Comparison of ENCODE assay signal across 11 mouse cellular contexts in the genomic region with DNA sequence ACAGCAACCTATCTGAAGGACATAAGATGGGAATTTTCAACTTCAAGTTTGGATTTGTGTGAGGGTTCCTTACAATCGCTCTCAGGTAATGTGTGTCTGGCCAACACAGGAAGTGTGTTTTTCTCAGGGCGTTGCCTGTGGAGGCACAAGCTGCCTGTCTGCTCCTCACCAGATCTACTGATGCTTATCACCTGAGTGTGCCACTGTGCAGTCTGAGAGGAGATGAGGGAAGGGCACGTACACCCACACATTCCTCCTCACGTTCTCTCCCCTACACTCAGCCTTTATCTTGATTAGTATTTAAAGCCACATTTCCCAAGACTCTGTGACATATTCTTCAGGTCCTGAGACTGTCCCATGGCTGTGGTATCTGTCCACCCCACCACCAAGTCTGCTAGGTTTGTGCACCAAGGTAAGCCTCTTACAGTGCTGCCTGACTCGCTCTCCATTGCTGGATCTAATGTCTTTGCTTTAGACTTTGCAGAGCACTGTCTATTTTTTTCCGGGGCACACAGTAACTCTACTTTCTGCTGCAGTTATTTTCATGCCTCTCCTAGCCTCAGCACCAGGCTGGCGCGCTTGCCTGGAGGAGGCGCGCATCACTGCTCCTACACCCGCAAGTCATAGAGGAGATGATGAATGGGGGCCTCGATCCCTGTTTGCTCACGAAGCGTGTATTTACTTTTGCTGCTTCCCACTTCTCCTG. TPM values are rescaled to one million over a fixed set of nuclear protein-coding genes. Genes with fewer than 3 reads are reported as not detected.
DNase-seq lines count a peak whose midpoint lies in the region; ATAC-seq lines count a peak whose summit lies in the region.
"Had no signal": no experiment of that assay in that cellular context is flagged by ENCODE, and none has a peak within 500 bp of the region (broad histone marks: within the 10 kb centered on the region; RNA-seq: fewer than 3 reads in every experiment).

No protein-coding gene starts in this region.

- no peak for DNase-seq in heart, postnatal 25 days (ENCODE audit: low spot score)
- peak; percentile 13 for DNase-seq in thymus, postnatal 25 days
- DNase-seq in thymus, postnatal 10 days (ENCODE audit: low spot score in 2 of 2) = no peak
- DNase-seq in liver, embryonic 11.5 days (ENCODE audit: low spot score) = no peak
- peak; percentile 16 for DNase-seq in thymus, postnatal 4 days
- DNase-seq in cerebellum, adult 11 months = no peak
- no peak for DNase-seq in adrenal gland, postnatal 14 days
- DNase-seq: retina, postnatal 1 day had no signal

- H3K4me2 ChIP-seq in heart, embryonic 14.5 days (ENCODE audit: low read length) = peak overlapping the region; percentile 9; the same call in 1 of the 2 replicates
- no peak overlapping the region for H3K4me2 ChIP-seq in liver, embryonic 11.5 days

- no peaks in the 10 kb centered on the region for H3K36me3 ChIP-seq in heart, embryonic 14.5 days (ENCODE audit: control insufficient read depth, insufficient read depth, low read length)
- no peaks in the 10 kb centered on the region for H3K36me3 ChIP-seq in liver, embryonic 11.5 days (ENCODE audit: control insufficient read depth, insufficient read depth, low read length)
- H3K36me3 ChIP-seq: hindbrain, embryonic 10.5 days had no signal

- H3K27me3 ChIP-seq in heart, embryonic 14.5 days (ENCODE audit: control insufficient read depth, insufficient read depth, low read length) = no peaks in the 10 kb centered on the region
- no peaks in the 10 kb centered on the region; the same call in 1 of the 2 replicates for H3K27me3 ChIP-seq in liver, embryonic 11.5 days (replicated peaks; ENCODE audit: control insufficient read depth, insufficient read depth, low read length)

- intact Hi-C loops in heart, postnatal 25 days (cut with DNase I) = no loop called here

- no peak overlapping the region for H3K9ac ChIP-seq in heart, embryonic 14.5 days (ENCODE audit: low read length)
- H3K9ac ChIP-seq in liver, embryonic 11.5 days (ENCODE audit: low read depth, low read length) = no peak overlapping the region

- ATAC-seq in heart, embryonic 14.5 days (ENCODE audit: insufficient number of reproducible peaks, insufficient read depth, low FRiP score, low read depth) = no peak
- 0 out of 2 replicates have a peak, but pooled peaks have one; percentile 41 for ATAC-seq in liver, embryonic 11.5 days (replicated peaks; ENCODE audit: low FRiP score)
- ATAC-seq: midbrain, embryonic 16.5 days had no signal

- 58% methylated on average over 14 of the region's 14 CpGs for WGBS in heart, embryonic 14.5 days
- 63% methylated on average over 14 of the region's 14 CpGs for WGBS in liver, embryonic 11.5 days

- H3K4me1 ChIP-seq in heart, embryonic 14.5 days (ENCODE audit: control insufficient read depth in 2 of 2, insufficient read depth in 2 of 2, low read length in 2 of 2) = peaks cover 7 to 8% of the 10 kb centered on the region in 2 experiments; a peak in 3 of 4 replicates
- H3K4me1 ChIP-seq in liver, embryonic 11.5 days (replicated peaks; ENCODE audit: control insufficient read depth, insufficient read depth, low read length) = no peaks in the 10 kb centered on the region; the same call in 1 of the 2 replicates

- H3K4me3 ChIP-seq in heart, embryonic 14.5 days (ENCODE audit: control insufficient read depth in 1 of 2, insufficient read depth in 1 of 2, low read depth in 1 of 2, low read length in 2 of 2) = no peak overlapping the region
- H3K4me3 ChIP-seq in liver, embryonic 11.5 days (ENCODE audit: low read depth, low read length) = no peak overlapping the region
- H3K4me3 ChIP-seq: hindbrain, embryonic 10.5 days had no signal

- no peaks in the 10 kb centered on the region for H3K9me3 ChIP-seq in heart, embryonic 14.5 days (ENCODE audit: control insufficient read depth, low read length)
- H3K9me3 ChIP-seq in liver, embryonic 11.5 days (ENCODE audit: control insufficient read depth, low read length) = no peaks in the 10 kb centered on the region
- H3K9me3 ChIP-seq: hindbrain, embryonic 10.5 days had no signal

- 0 out of 4 replicates have a peak overlapping the region, but pooled peaks of 1 of the 2 experiments have one; percentile 3 for H3K27ac ChIP-seq in heart, embryonic 14.5 days (replicated peaks in 1 of 2; ENCODE audit: control insufficient read depth in 1 of 2, insufficient read depth in 1 of 2, low read depth in 2 of 2, low read length in 2 of 2)
- no peak overlapping the region; the same call in 1 of the 2 replicates for H3K27ac ChIP-seq in liver, embryonic 11.5 days (ENCODE audit: low read depth, low read length)
- H3K27ac ChIP-seq: hindbrain, embryonic 10.5 days had no signal

RNA-seq across cellular contexts. Expression of a gene that starts 24.9 kb away (rescaled TPM):
- 32.7 and 39.7 TPM in 2 replicates for polyA plus RNA-seq in heart, embryonic 14.5 days (2014; fragmentation: Nextera tagmentation; extraction: Ambion mirVana)
- 10 to 100 TPM; 27.5 to 30.1 TPM for total RNA-seq in heart, postnatal 25 days (2021)
- 28.3 and 29.4 TPM in 2 replicates for polyA plus RNA-seq in liver, embryonic 11.5 days (2014; fragmentation: Nextera tagmentation; extraction: Ambion mirVana)
- total RNA-seq in adrenal gland, postnatal 14 days (2021) = 42.3 and 45.1 TPM in 2 replicates

Comparison
In these comparisons a context has a peak if more than half of its experiments do, and no peak if none do; other contexts are left out.
1. DNase-seq: peak in thymus, postnatal 25 days (single experiment) and thymus, postnatal 4 days (single experiment); none in heart, postnatal 25 days (single experiment), thymus, postnatal 10 days (0 of 2), liver, embryonic 11.5 days (single experiment), cerebellum, adult 11 months (single experiment) and adrenal gland, postnatal 14 days (single experiment).